Mouse (Mus musculus) neural tube, embryonic 15.5 days (tissue): ENCODE data around the gene Cyren. TPM values are rescaled to one million over a fixed set of nuclear protein-coding genes. Genes with fewer than 3 reads are reported as not detected.

Experiments used
- ATAC-seq: fragments of 200-750 bp; cut with Nextera tagmentation; 2 replicates; pipeline ENCODE4 v1.8.0; 2017; ENCODE audit warnings: mild to moderate bottlenecking, moderate TSS enrichment, moderate library complexity; ENCODE audit not compliant: low FRiP score
- H3K27ac ChIP-seq: fragments of 300-500 bp; sonication (generic); replicated peaks from 2 replicates; pipeline ENCODE4 v1.5.1; 2015; ENCODE audit warnings: mild to moderate bottlenecking, inconsistent platforms
- H3K27me3 ChIP-seq: fragments of 300-500 bp; sonication (generic); replicated peaks from 2 replicates; pipeline ENCODE4 v1.6.1; 2015; ENCODE audit warnings: inconsistent platforms
- H3K36me3 ChIP-seq: fragments of 300-500 bp; sonication (generic); 2 replicates; pipeline ENCODE4 v1.6.1; 2015; ENCODE audit warnings: inconsistent platforms
- H3K4me1 ChIP-seq: fragments of 300-500 bp; sonication (generic); 2 replicates; pipeline ENCODE4 v1.6.1; 2015; ENCODE audit warnings: inconsistent platforms
- H3K4me2 ChIP-seq: fragments of 300-500 bp; sonication (generic); 2 replicates; pipeline ENCODE4 v1.6.1; 2015; ENCODE audit warnings: inconsistent platforms, mild to moderate bottlenecking, moderate library complexity
- H3K4me3 ChIP-seq: fragments of 300-500 bp; sonication (generic); replicated peaks from 2 replicates; pipeline ENCODE4 v1.5.1; 2015; ENCODE audit warnings: mild to moderate bottlenecking, inconsistent platforms
- H3K9ac ChIP-seq: fragments of 300-500 bp; sonication (generic); replicated peaks from 2 replicates; pipeline ENCODE4 v1.6.1; 2015; ENCODE audit warnings: mild to moderate bottlenecking, inconsistent platforms
- H3K9me3 ChIP-seq: fragments of 300-500 bp; sonication (generic); replicated peaks from 2 replicates; pipeline ENCODE4 v1.6.1; 2016; ENCODE audit warnings: inconsistent platforms
- WGBS: fragments of 180-500 bp; shearing (Covaris S2); methylation state at CpG from one replicate; pipeline ENCODE4 v1.1.7; 2015; ENCODE audit warnings: mixed read lengths; 5-methylcytosine and 5-hydroxymethylcytosine counted together
- polyA plus RNA-seq: library from polyadenylated mRNA; unstranded; fragments of >200 nt; fragmentation: Nextera tagmentation; extraction: Ambion mirVana; gene quantifications from 2 replicates; pipeline ENCODE4 v1.2.1, GENCODE M21; 2015

Cyren gene
- polyA plus RNA-seq, 1 experiment from 2014 or later: 8.8 TPM

- Histone ChIP-seq H3K9ac (no peak overlapping the region), H3K4me2 (no peak overlapping the region), H3K36me3 (no peaks in the 10 kb centered on the region), H3K4me3 (no peak overlapping the region), H3K4me1 (peaks cover 15% of the 10 kb centered on the region), H3K9me3 (no peaks in the 10 kb centered on the region), H3K27ac (no peak overlapping the region), H3K27me3 (no peaks in the 10 kb centered on the region)
- ATAC-seq: no peak
- 89% methylated on average over 10 of the region's 10 CpGs for WGBS
Measured at GRCm38 (mm10) chr6:34872871-34873270, 5.0 kb downstream of the Cyren start.

GRCm38 (mm10) chr6:34871929-34872328 is 5.9 kb downstream of the Cyren start:
- ATAC-seq: no peak
- Histone ChIP-seq H3K36me3 (no peaks in the 10 kb centered on the region), H3K9me3 (no peaks in the 10 kb centered on the region), H3K9ac (no peak overlapping the region), H3K4me2 (no peak overlapping the region), H3K4me1 (peaks cover 11% of the 10 kb centered on the region), H3K27me3 (no peaks in the 10 kb centered on the region), H3K4me3 (no peak overlapping the region), H3K27ac (no peak overlapping the region)
- WGBS: 95% methylated on average over 7 of the region's 7 CpGs

GRCm38 (mm10) chr6:34870724-34871123 is 7.1 kb downstream of the Cyren start:
- no peak overlapping the region for H3K9ac ChIP-seq
- H3K4me2 ChIP-seq: no peak overlapping the region
- 85% methylated on average over 5 of the region's 5 CpGs for WGBS

GRCm38 (mm10) chr6:34870136-34870535 is 7.7 kb downstream of the Cyren start:
- Histone ChIP-seq H3K9ac (no peak overlapping the region), H3K9me3 (no peaks in the 10 kb centered on the region), H3K4me1 (no peaks in the 10 kb centered on the region), H3K27me3 (no peaks in the 10 kb centered on the region), H3K27ac (no peak overlapping the region), H3K36me3 (no peaks in the 10 kb centered on the region), H3K4me2 (no peak overlapping the region), H3K4me3 (no peak overlapping the region)
- no peak for ATAC-seq
- 88% methylated on average over 5 of the region's 5 CpGs for WGBS

More at GRCm38 (mm10) chr6:34870724-34871123, 7.1 kb downstream of the Cyren start:
- no peaks in the 10 kb centered on the region for H3K27me3 ChIP-seq
- H3K9me3 ChIP-seq: no peaks in the 10 kb centered on the region
- no peak overlapping the region for H3K27ac ChIP-seq
- ATAC-seq: no peak
- H3K36me3 ChIP-seq: no peaks in the 10 kb centered on the region
- H3K4me1 ChIP-seq: no peaks in the 10 kb centered on the region
- no peak overlapping the region for H3K4me3 ChIP-seq

- H3K9me3 ChIP-seq: no peaks in the 10 kb centered on the region
- H3K4me2 ChIP-seq: no peak overlapping the region
- no peak overlapping the region for H3K9ac ChIP-seq
- WGBS: 82% methylated on average over 13 of the region's 13 CpGs
- no peaks in the 10 kb centered on the region for H3K36me3 ChIP-seq
- H3K4me1 ChIP-seq: no peaks in the 10 kb centered on the region
- H3K4me3 ChIP-seq: no peak overlapping the region
- no peak overlapping the region for H3K27ac ChIP-seq
- ATAC-seq: no peak
- H3K27me3 ChIP-seq: no peaks in the 10 kb centered on the region
Measured at GRCm38 (mm10) chr6:34869225-34869915, 8.5 kb downstream of the Cyren start.

GRCm38 (mm10) chr6:34868507-34869217 is 9.2 kb downstream of the Cyren start:
- Histone ChIP-seq H3K27me3 (no peaks in the 10 kb centered on the region), H3K4me2 (no peak overlapping the region), H3K36me3 (no peaks in the 10 kb centered on the region), H3K4me1 (no peaks in the 10 kb centered on the region), H3K9ac (no peak overlapping the region), H3K4me3 (no peak overlapping the region), H3K27ac (no peak overlapping the region), H3K9me3 (no peaks in the 10 kb centered on the region)
- WGBS: 80% methylated on average over 20 of the region's 20 CpGs
- ATAC-seq: no peak

- no peak overlapping the region for H3K4me3 ChIP-seq
- WGBS: 80% methylated on average over 10 of the region's 10 CpGs
- ATAC-seq: no peak
- H3K27ac ChIP-seq: no peak overlapping the region
- H3K4me2 ChIP-seq: no peak overlapping the region
- H3K9me3 ChIP-seq: no peaks in the 10 kb centered on the region
- H3K36me3 ChIP-seq: no peaks in the 10 kb centered on the region
- H3K9ac ChIP-seq: no peak overlapping the region
- H3K4me1 ChIP-seq: no peaks in the 10 kb centered on the region
- H3K27me3 ChIP-seq: no peaks in the 10 kb centered on the region
Measured at GRCm38 (mm10) chr6:34867995-34868350, 9.9 kb downstream of the Cyren start.

- Histone ChIP-seq H3K27ac (no peak overlapping the region), H3K4me1 (no peaks in the 10 kb centered on the region), H3K4me3 (no peak overlapping the region), H3K9me3 (no peaks in the 10 kb centered on the region), H3K4me2 (no peak overlapping the region), H3K36me3 (no peaks in the 10 kb centered on the region), H3K9ac (no peak overlapping the region), H3K27me3 (no peaks in the 10 kb centered on the region)
- ATAC-seq: no peak
- 68% methylated on average over 16 of the region's 16 CpGs for WGBS
Measured at GRCm38 (mm10) chr6:34867301-34867994, 10.4 kb downstream of the Cyren start.

- ATAC-seq: no peak
- no peaks in the 10 kb centered on the region for H3K4me1 ChIP-seq
- no peak overlapping the region for H3K4me3 ChIP-seq
- H3K36me3 ChIP-seq: no peaks in the 10 kb centered on the region
- H3K4me2 ChIP-seq: no peak overlapping the region
- H3K27ac ChIP-seq: no peak overlapping the region
- WGBS: 34% methylated on average over 8 of the region's 8 CpGs
- H3K9ac ChIP-seq: no peak overlapping the region
- no peaks in the 10 kb centered on the region for H3K9me3 ChIP-seq
- H3K27me3 ChIP-seq: no peaks in the 10 kb centered on the region
Measured at GRCm38 (mm10) chr6:34866786-34867185, 11.1 kb downstream of the Cyren start.

GRCm38 (mm10) chr6:34865711-34866593 is 11.9 kb downstream of the Cyren start:
- H3K36me3 ChIP-seq: no peaks in the 10 kb centered on the region
- no peak for ATAC-seq
- no peak overlapping the region for H3K4me3 ChIP-seq
- H3K4me2 ChIP-seq: no peak overlapping the region
- no peak overlapping the region for H3K9ac ChIP-seq
- no peaks in the 10 kb centered on the region for H3K4me1 ChIP-seq
- H3K27ac ChIP-seq: no peak overlapping the region
- WGBS: 69% methylated on average over 7 of the region's 7 CpGs
- no peaks in the 10 kb centered on the region for H3K27me3 ChIP-seq
- no peaks in the 10 kb centered on the region for H3K9me3 ChIP-seq

GRCm38 (mm10) chr6:34865213-34865612 is 12.6 kb downstream of the Cyren start:
- H3K4me3 ChIP-seq: no peak overlapping the region
- no peaks in the 10 kb centered on the region for H3K4me1 ChIP-seq
- no peaks in the 10 kb centered on the region for H3K36me3 ChIP-seq
- H3K27ac ChIP-seq: no peak overlapping the region
- H3K9ac ChIP-seq: no peak overlapping the region
- WGBS: 79% methylated on average over 5 of the region's 5 CpGs
- no peaks in the 10 kb centered on the region for H3K9me3 ChIP-seq
- no peaks in the 10 kb centered on the region for H3K27me3 ChIP-seq
- no peak overlapping the region for H3K4me2 ChIP-seq
- no peak for ATAC-seq
